Comparison of ENCODE assay signal across 9 mouse cellular contexts in genomic region chr2:33185258-33185657, GRCm38 (mm10). TPM values are rescaled to one million over a fixed set of nuclear protein-coding genes. Genes with fewer than 3 reads are reported as not detected.
DNase-seq lines count a peak whose midpoint lies in the region; ATAC-seq lines count a peak whose summit lies in the region.
"Had no signal": no experiment of that assay in that cellular context is flagged by ENCODE, and none has a peak within 500 bp of the region (broad histone marks: within the 10 kb centered on the region; RNA-seq: fewer than 3 reads in every experiment).

No protein-coding gene starts in this region.

- no peak overlapping the region for H3K4me2 ChIP-seq in limb, embryonic 11.5 days (ENCODE audit: low read depth, severe bottlenecking)
- H3K4me2 ChIP-seq in limb, embryonic 13.5 days (replicated peaks) = 0 out of 2 replicates have a peak overlapping the region, but pooled peaks have one; percentile 11

- peaks cover 2% of the 10 kb centered on the region; the same call in 1 of the 2 replicates for H3K4me1 ChIP-seq in limb, embryonic 11.5 days (ENCODE audit: control insufficient read depth, insufficient read depth, low read length)
- peaks cover 14% of the 10 kb centered on the region for H3K4me1 ChIP-seq in limb, embryonic 10.5 days
- H3K4me1 ChIP-seq in limb, embryonic 13.5 days = peaks cover 47% of the 10 kb centered on the region

- no peaks in the 10 kb centered on the region for H3K27me3 ChIP-seq in limb, embryonic 11.5 days (ENCODE audit: control insufficient read depth, insufficient read depth, low read length)
- no peaks in the 10 kb centered on the region for H3K27me3 ChIP-seq in limb, embryonic 10.5 days (ENCODE audit: low read depth, poor library complexity, severe bottlenecking)
- H3K27me3 ChIP-seq in limb, embryonic 13.5 days = no peaks in the 10 kb centered on the region

- H3K9ac ChIP-seq in limb, embryonic 11.5 days (ENCODE audit: low read length) = no peak overlapping the region
- H3K9ac ChIP-seq in limb, embryonic 13.5 days = no peak overlapping the region

- H3K4me3 ChIP-seq in limb, embryonic 11.5 days (ENCODE audit: low read depth, low read length) = no peak overlapping the region
- no peak overlapping the region for H3K4me3 ChIP-seq in limb, embryonic 10.5 days
- H3K4me3 ChIP-seq in limb, embryonic 13.5 days = no peak overlapping the region
- H3K4me3 ChIP-seq: erythroblast, embryonic 14.5 days had no signal

- H3K9me3 ChIP-seq in limb, embryonic 11.5 days (ENCODE audit: control insufficient read depth, low read length) = no peaks in the 10 kb centered on the region; the same call in 1 of the 2 replicates
- H3K9me3 ChIP-seq in limb, embryonic 10.5 days (replicated peaks) = no peaks in the 10 kb centered on the region
- H3K9me3 ChIP-seq in limb, embryonic 13.5 days = no peaks in the 10 kb centered on the region

- DNase-seq in limb, embryonic 11.5 days (ENCODE audit: low spot score) = peak; percentile 61
- DNase-seq in limb, embryonic 10.5 days (ENCODE audit: low spot score) = no peak
- peak; percentile 39 for DNase-seq in Muller cell, postnatal 12 days (ENCODE audit: inconsistent ontology term)
- DNase-seq in embryo, embryonic 10.5 days (ENCODE audit: low spot score) = peak; percentile 52
- DNase-seq in thymus, postnatal 10 days (ENCODE audit: low spot score in 2 of 2) = peak; percentile 12 to 67
- no peak for DNase-seq in ovary, postnatal 14 days (ENCODE audit: low spot score)

- 76% methylated on average over 7 of the region's 7 CpGs for WGBS in limb, embryonic 11.5 days
- WGBS in limb, embryonic 10.5 days = 72% methylated on average over 7 of the region's 7 CpGs
- WGBS in limb, embryonic 13.5 days = 77% methylated on average over 7 of the region's 7 CpGs

- no peak overlapping the region for H3K27ac ChIP-seq in limb, embryonic 11.5 days (replicated peaks; ENCODE audit: low read depth, low read length)
- H3K27ac ChIP-seq in limb, embryonic 10.5 days = no peak overlapping the region
- H3K27ac ChIP-seq in limb, embryonic 13.5 days = peak overlapping the region; percentile 70; the same call in 1 of the 2 replicates
- H3K27ac ChIP-seq: macrophage had no signal

- no peaks in the 10 kb centered on the region for H3K36me3 ChIP-seq in limb, embryonic 11.5 days (ENCODE audit: control insufficient read depth, insufficient read depth, low read length)
- no peaks in the 10 kb centered on the region for H3K36me3 ChIP-seq in limb, embryonic 10.5 days
- no peaks in the 10 kb centered on the region for H3K36me3 ChIP-seq in limb, embryonic 13.5 days

- ATAC-seq in limb, embryonic 11.5 days (ENCODE audit: insufficient number of reproducible peaks, low FRiP score, low TSS enrichment, low read depth) = no peak
- ATAC-seq in limb, embryonic 13.5 days (ENCODE audit: low FRiP score, low read depth) = no peak

RNA-seq across cellular contexts. Expression of gene Angptl2, which starts 30.6 kb away (rescaled TPM):
- polyA plus RNA-seq in limb, embryonic 11.5 days (2014; fragmentation: Nextera tagmentation; extraction: Ambion mirVana) = 48.8 and 49.2 TPM in 2 replicates
- polyA plus RNA-seq in limb, embryonic 10.5 days (2016; fragmentation: Nextera tagmentation; extraction: Ambion mirVana) = 40.1 and 51.8 TPM in 2 replicates
- polyA plus RNA-seq in limb, embryonic 13.5 days (2015; fragmentation: Nextera tagmentation; extraction: Ambion mirVana) = 69.7 and 76.0 TPM in 2 replicates
- polyA plus RNA-seq: erythroblast, embryonic 14.5 days had no signal

RNA-seq across cellular contexts. Expression of gene Garnl3, which starts 53.8 kb away (rescaled TPM):
- polyA plus RNA-seq in limb, embryonic 11.5 days (2014; fragmentation: Nextera tagmentation; extraction: Ambion mirVana) = 10.4 and 13.1 TPM in 2 replicates
- polyA plus RNA-seq in limb, embryonic 10.5 days (2016; fragmentation: Nextera tagmentation; extraction: Ambion mirVana) = 8.6 and 9.4 TPM in 2 replicates
- polyA plus RNA-seq in limb, embryonic 13.5 days (2015; fragmentation: Nextera tagmentation; extraction: Ambion mirVana) = 13.4 and 13.8 TPM in 2 replicates
- polyA plus RNA-seq: erythroblast, embryonic 14.5 days had no signal

Comparison
In these comparisons a context has a peak if more than half of its experiments do, and no peak if none do; other contexts are left out.
1. DNase-seq: peak in limb, embryonic 11.5 days (single experiment), Muller cell, postnatal 12 days (single experiment), embryo, embryonic 10.5 days (single experiment) and thymus, postnatal 10 days (2 of 2); none in limb, embryonic 10.5 days (single experiment) and ovary, postnatal 14 days (single experiment).